Mouse (Mus musculus): ENCODE results near the gene Kl.

The Kl gene

GRCm38 (mm10) chr5:151034715-151035512 is 82.5 kb downstream of the Kl start:
- no peak for DNase-seq

- DNase-seq: no peak
Measured at GRCm38 (mm10) chr5:151037871-151038270, 85.5 kb downstream of the Kl start.

- no peak for DNase-seq
Measured at GRCm38 (mm10) chr5:151042911-151043310, 90.5 kb downstream of the Kl start.

Data from cerebellum, adult 9-11 months (tissue).